Mouse (Mus musculus): ENCODE results near the gene Arntl.

DNA sequence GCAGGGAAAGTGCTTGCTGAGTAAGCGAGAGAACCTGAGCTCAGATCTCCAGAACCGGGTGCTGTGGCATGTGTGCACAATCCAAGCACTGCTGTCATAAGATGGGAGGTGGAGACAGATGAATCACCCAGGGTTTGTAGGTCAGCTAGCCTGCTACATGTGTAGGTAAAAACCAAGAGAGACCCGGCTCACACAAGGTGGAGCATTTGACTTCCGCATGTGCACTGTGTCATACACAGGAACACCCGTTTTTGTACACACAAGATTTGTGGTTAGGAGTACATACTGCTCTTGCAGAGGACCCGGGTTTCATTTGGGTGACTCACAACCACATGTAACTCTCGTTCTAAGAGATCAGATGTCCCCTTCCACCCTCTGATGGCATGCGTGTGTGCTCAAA is 23.5 kb upstream of the Arntl start:
- TF ChIP-seq CTCF (IDR thresholded peaks at IDR 0.05; ENCODE audit: low read depth, low read length) (no peak), POLR2A (IDR thresholded peaks at IDR 0.05; ENCODE audit: borderline replicate concordance, low read depth, low read length) (no peak)
